Mouse (Mus musculus) E14TG2a.4 (cell line): ENCODE measurements around the gene Slc9a1.

Experiments
- H3K27me3 ChIP-seq: 2 replicates; pipeline ENCODE4 v1.6.1; 2014; ENCODE audit warnings: low read length, control low read depth; ENCODE audit not compliant: insufficient read depth
- H3K36me3 ChIP-seq: 2 replicates; pipeline ENCODE4 v1.6.1; 2014; ENCODE audit warnings: low read length, control low read depth; ENCODE audit not compliant: insufficient read depth
- H3K4me1 ChIP-seq: replicated peaks from 2 replicates; pipeline ENCODE4 v1.6.1; 2014; ENCODE audit warnings: low read depth, low read length, control low read depth
- H3K4me3 ChIP-seq: replicated peaks from 2 replicates; pipeline ENCODE4 v1.5.1; 2014; ENCODE audit warnings: mild to moderate bottlenecking, low read length
- H3K9me3 ChIP-seq: 2 replicates; pipeline ENCODE4 v1.6.1; 2014; ENCODE audit warnings: low read length, control low read depth
- CTCF ChIP-seq: conservative IDR thresholded peaks from 2 replicates; pipeline ENCODE4 v1.5.1; 2014; ENCODE audit warnings: low read length
- NANOG ChIP-seq: IDR thresholded peaks from 2 replicates; pipeline ENCODE4 v1.6.1; 2014; ENCODE audit warnings: borderline replicate concordance, low read length, mixed read lengths
- POU5F1 ChIP-seq: IDR thresholded peaks from 2 replicates; pipeline ENCODE4 v1.6.1; 2014; ENCODE audit warnings: low read length, borderline replicate concordance

The Slc9a1 gene

DNA sequence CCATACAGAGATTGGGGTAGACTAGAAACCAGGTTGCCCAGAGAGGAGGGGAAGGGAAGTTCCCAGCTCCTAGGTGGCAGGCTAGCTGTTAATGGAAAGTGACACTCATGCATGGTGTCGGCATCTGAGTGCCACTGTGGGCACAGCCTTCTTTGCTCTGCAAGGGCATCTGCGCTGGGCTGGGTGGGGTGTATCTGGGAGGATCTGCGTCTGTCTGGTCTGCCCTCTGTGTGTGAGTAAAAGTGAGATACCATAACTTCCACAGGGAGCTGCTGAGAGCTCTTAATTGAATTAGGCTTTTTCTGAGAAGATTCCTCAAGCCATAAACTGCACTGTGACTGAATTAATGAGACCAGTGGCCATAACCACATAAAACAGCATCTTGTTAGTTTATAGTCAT lies 10.4 kb downstream of the Slc9a1 start:
- Histone ChIP-seq H3K36me3 (peaks cover 6% of the 10 kb centered on the region), H3K4me1 (peaks cover 81% of the 10 kb centered on the region), H3K9me3 (no peaks in the 10 kb centered on the region), H3K4me3 (peak overlapping the region; percentile 30), H3K27me3 (no peaks in the 10 kb centered on the region)
- TF ChIP-seq NANOG (no peak), CTCF (no peak), POU5F1 (no peak)

DNA sequence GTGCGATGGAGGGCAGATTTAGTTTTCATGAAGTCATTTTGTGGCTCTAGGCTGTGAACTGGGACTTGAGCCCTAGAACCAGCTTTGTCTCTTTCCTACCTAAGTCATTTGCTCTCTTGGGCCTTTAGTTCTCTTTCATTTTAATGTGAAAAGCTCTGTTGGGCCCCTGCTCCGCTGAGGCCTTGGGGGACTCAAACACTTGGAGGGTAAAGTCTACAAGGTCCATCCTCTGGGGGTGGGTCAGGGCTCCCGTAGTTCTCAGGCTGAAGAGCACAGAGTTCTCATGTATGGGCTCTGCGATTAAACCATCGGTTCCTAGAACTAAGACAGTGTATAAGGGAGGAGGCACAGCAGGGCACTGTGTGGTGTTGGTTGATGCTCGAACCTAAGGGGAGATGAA lies 11.0 kb downstream of the Slc9a1 start:
- H3K4me3 ChIP-seq = peak overlapping the region; percentile 30
- no peaks in the 10 kb centered on the region for H3K27me3 ChIP-seq
- H3K36me3 ChIP-seq = peaks cover 5% of the 10 kb centered on the region
- no peak for TF ChIP-seq POU5F1
- H3K4me1 ChIP-seq = peaks cover 81% of the 10 kb centered on the region
- no peaks in the 10 kb centered on the region for H3K9me3 ChIP-seq

DNA sequence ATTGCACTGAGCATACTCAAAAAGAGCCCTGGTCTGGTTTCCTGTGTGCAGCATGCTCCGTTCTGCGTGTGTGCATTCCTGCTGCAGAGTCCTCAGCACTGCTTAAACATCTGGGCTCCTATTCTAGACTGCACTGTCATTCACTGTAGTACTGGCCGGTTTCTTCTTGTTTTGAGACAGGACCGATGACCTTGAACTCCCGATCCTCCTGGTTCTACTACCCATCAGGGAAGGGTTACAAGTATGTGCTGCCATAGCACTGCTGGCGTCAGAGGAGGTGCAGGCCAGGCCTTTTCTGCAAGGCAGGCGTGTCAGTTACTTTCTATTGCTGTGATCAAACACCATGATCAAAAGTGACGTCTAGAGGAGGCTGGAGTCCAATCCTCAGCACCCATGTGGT lies 11.6 kb downstream of the Slc9a1 start:
- no peaks in the 10 kb centered on the region for H3K9me3 ChIP-seq
- H3K4me1 ChIP-seq = peaks cover 81% of the 10 kb centered on the region
- no peaks in the 10 kb centered on the region for H3K27me3 ChIP-seq
- H3K4me3 ChIP-seq = peak overlapping the region; percentile 30
- H3K36me3 ChIP-seq = peaks cover 5% of the 10 kb centered on the region
- no peak for TF ChIP-seq CTCF
- no peak for TF ChIP-seq POU5F1
- TF ChIP-seq NANOG = no peak

DNA sequence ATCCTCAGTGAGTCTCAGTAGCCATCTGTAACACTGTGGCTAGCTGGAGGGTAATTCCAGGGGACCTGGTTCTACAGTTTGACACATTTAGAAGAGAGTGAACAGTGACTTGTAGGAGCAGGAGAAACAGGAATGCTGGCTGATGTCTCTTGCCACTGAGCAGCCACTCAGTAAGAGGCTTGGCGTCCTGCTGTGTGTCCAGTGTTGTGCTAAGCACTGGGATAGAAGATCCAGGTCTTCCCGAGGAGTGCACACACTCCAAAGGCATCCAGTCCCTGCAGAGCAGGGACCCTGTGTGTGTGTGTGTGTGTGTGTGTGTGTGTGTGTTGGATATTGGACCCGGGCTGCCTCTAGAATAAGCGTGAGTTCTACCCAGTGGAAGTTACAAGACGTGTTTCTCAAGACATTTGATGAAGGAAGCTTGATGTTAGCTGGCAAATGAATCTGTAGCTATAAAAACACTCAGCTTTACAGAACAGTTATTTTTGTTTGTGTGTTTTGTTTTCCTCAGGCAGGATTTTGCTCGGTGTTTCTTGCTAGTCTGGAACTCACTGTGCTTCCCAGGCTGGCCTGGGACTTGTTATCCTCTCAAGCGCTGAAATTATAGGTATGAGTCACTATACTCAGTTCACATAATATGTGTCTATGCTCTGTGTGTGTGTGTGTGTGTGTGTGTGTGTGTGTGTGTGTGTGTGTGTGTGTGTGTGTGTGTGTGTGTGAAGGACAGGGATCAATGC lies 16.7 kb downstream of the Slc9a1 start:
- H3K4me1 ChIP-seq = peaks cover 73% of the 10 kb centered on the region
- H3K36me3 ChIP-seq = peaks cover 22% of the 10 kb centered on the region
- peak overlapping the region; percentile 43 for H3K4me3 ChIP-seq
- H3K9me3 ChIP-seq = no peaks in the 10 kb centered on the region
- TF ChIP-seq POU5F1 (no peak), NANOG (peak; percentile 46; the same call in 1 of the 2 replicates)
- H3K27me3 ChIP-seq = no peaks in the 10 kb centered on the region

DNA sequence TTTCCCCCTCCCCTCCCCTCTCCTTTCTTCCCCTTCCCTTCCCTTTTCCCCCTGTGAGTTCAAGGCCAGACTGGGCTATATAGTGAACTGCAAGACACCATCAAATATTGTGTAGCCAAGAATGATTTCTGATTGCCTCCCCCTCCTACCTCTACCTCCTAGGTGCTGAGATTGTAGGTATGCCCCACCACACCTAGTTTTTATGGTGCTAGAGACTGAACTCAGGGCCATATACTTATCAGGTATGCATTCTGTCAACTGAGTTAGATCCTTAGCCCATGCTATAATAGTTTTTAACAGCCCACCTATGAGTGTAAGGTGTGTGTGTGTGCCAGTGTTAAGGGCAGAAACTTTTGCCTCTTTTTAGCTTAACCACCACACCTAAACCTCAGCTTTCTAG lies 17.5 kb downstream of the Slc9a1 start:
- Histone ChIP-seq H3K27me3 (no peaks in the 10 kb centered on the region), H3K4me1 (peaks cover 76% of the 10 kb centered on the region), H3K9me3 (no peaks in the 10 kb centered on the region), H3K36me3 (peaks cover 22% of the 10 kb centered on the region), H3K4me3 (no peak overlapping the region)
- TF ChIP-seq NANOG (no peak), CTCF (no peak), POU5F1 (no peak)

DNA sequence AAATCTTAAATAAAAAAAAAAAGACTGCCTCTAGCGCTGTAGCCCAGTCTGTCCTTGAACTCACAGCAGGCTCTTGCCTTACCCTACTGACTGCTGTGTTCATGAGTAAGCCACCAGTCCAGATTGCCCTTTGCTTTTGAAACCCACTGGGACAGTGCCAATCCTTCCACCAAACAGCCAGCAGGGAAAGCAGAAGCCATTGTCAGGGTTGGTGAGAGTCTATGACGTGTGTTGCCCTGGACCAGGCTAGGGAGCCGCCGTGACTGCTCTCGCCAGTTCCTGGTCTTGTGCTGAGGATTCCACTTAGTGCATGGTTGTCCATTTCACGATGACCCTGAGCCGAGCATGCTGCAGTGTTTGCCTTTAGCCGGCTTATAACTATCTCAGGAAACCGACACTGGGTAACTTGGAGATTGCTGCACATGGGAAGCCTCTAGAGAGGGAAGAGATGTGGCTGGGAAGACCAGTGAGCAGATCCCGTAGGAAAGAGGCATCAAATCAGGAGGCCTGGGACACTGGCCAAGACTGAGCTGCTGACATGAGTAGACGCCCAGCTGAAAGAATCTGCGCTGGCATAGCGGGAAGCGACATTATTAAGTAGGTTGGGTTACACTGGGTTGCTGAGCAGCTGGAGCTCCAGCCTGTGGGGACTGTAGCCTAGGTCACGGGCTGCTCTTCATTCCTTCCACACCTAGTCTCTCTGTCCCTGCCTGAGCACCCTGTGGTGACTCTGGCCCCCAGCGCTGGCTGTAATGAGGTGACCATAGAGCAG lies 19.5 kb downstream of the Slc9a1 start:
- no peak for TF ChIP-seq CTCF
- no peak for TF ChIP-seq NANOG
- TF ChIP-seq POU5F1 = no peak
- no peak overlapping the region for H3K4me3 ChIP-seq
- peaks cover 73% of the 10 kb centered on the region for H3K4me1 ChIP-seq
- peaks cover 22% of the 10 kb centered on the region for H3K36me3 ChIP-seq
- H3K9me3 ChIP-seq = no peaks in the 10 kb centered on the region
- no peaks in the 10 kb centered on the region for H3K27me3 ChIP-seq

DNA sequence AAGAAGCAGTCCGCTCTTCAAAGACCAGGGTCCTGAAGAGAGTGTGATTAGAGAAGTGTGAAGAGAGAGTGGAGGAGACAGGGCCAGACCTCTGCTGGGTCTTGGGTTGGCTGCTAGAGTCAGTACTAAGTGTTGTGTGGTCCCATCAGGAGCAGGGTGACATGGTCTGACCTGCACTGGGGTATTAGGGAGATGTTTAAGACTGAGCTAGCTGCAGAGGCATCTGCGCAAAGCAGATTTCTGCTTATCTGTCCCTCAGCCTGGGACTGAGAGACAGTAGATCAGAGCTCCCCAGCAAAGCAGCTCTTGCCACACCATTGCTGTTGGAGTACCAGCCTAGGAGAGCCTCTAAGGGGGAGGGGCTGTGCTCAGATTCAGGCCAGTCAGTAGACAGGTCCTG lies 20.5 kb downstream of the Slc9a1 start:
- H3K36me3 ChIP-seq = peaks cover 18% of the 10 kb centered on the region
- TF ChIP-seq POU5F1 (no peak), NANOG (no peak), CTCF (no peak)
- no peaks in the 10 kb centered on the region for H3K9me3 ChIP-seq
- H3K4me3 ChIP-seq = no peak overlapping the region
- no peaks in the 10 kb centered on the region for H3K27me3 ChIP-seq
- H3K4me1 ChIP-seq = peaks cover 73% of the 10 kb centered on the region

DNA sequence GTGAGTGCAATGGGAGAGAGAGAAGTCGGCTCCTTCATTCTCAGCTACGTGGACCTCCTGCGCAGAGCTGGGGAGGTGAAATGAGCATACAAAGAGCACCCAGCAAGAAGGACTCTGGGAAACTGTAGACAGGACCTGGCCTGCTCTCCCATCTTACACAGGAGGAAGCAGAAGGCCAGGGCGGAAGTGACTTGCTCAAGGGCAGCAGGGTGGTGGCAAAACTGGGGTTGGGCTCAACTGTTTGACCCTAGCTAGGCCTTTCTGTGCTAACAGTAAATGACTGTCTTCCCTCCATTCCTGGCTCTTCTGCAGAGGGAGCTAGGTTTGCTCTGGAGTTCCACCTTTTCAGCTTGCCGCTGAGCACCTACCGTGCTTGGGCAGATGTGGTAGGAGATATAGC lies 21.1 kb downstream of the Slc9a1 start:
- TF ChIP-seq CTCF (no peak), POU5F1 (no peak), NANOG (no peak)
- Histone ChIP-seq H3K27me3 (no peaks in the 10 kb centered on the region), H3K9me3 (no peaks in the 10 kb centered on the region), H3K36me3 (peaks cover 17% of the 10 kb centered on the region), H3K4me3 (peak overlapping the region; percentile 20; the same call in 1 of the 2 replicates), H3K4me1 (peaks cover 73% of the 10 kb centered on the region)
